Mouse (Mus musculus): ENCODE results near the gene Gm37419.

Gene Gm37419

GRCm38 (mm10) chr16:23988466-23989208, at the start of gene Gm37419, which contains the start of gene Bcl6:
TSS of gene Gm37419 (plus strand) at chr16:23988482.
TSS of gene Bcl6 (minus strand) at chr16:23988852.
- DNase-seq (ENCODE audit: low read depth, low spot score), result peak; percentile 65

- no peak for DNase-seq (ENCODE audit: low read depth, low spot score)
Measured at GRCm38 (mm10) chr16:23944801-23945200, 43.5 kb upstream of the Gm37419 start.

- no peak for DNase-seq (ENCODE audit: low read depth, low spot score)
Measured at GRCm38 (mm10) chr16:23947654-23948053, 40.6 kb upstream of the Gm37419 start.

- no peak for DNase-seq (ENCODE audit: low read depth, low spot score)
Measured at GRCm38 (mm10) chr16:23952101-23952727, 36.1 kb upstream of the Gm37419 start.

GRCm38 (mm10) chr16:23953189-23953958, 34.9 kb upstream of the Gm37419 start:
- peak; percentile 5 for DNase-seq (ENCODE audit: low read depth, low spot score)

- no peak for DNase-seq (ENCODE audit: low read depth, low spot score)
Measured at GRCm38 (mm10) chr16:23953959-23954260, 34.4 kb upstream of the Gm37419 start.

- no peak for DNase-seq (ENCODE audit: low read depth, low spot score)
Measured at GRCm38 (mm10) chr16:23958938-23959337, 29.3 kb upstream of the Gm37419 start.

- no peak for DNase-seq (ENCODE audit: low read depth, low spot score)
Measured at GRCm38 (mm10) chr16:23962401-23962800, 25.9 kb upstream of the Gm37419 start.

- DNase-seq (ENCODE audit: low read depth, low spot score), result no peak
Measured at GRCm38 (mm10) chr16:23963896-23964668, 24.2 kb upstream of the Gm37419 start.

GRCm38 (mm10) chr16:23964706-23965367, 23.4 kb upstream of the Gm37419 start:
- DNase-seq (ENCODE audit: low read depth, low spot score), result no peak

GRCm38 (mm10) chr16:23966066-23966465, 22.2 kb upstream of the Gm37419 start:
- no peak for DNase-seq (ENCODE audit: low read depth, low spot score)

- DNase-seq (ENCODE audit: low read depth, low spot score), result no peak
Measured at GRCm38 (mm10) chr16:23967301-23967700, 21.0 kb upstream of the Gm37419 start.

- no peak for DNase-seq (ENCODE audit: low read depth, low spot score)
Measured at GRCm38 (mm10) chr16:23968888-23969287, 19.4 kb upstream of the Gm37419 start.

GRCm38 (mm10) chr16:23969919-23970318, 18.4 kb upstream of the Gm37419 start:
- DNase-seq (ENCODE audit: low read depth, low spot score), result no peak

- DNase-seq (ENCODE audit: low read depth, low spot score), result no peak
Measured at GRCm38 (mm10) chr16:23972126-23972740, 16.0 kb upstream of the Gm37419 start.

- DNase-seq (ENCODE audit: low read depth, low spot score), result no peak
Measured at GRCm38 (mm10) chr16:23972901-23973300, 15.4 kb upstream of the Gm37419 start.

- DNase-seq (ENCODE audit: low read depth, low spot score), result no peak
Measured at GRCm38 (mm10) chr16:23973635-23974367, 14.5 kb upstream of the Gm37419 start.

GRCm38 (mm10) chr16:23976196-23976595, 12.1 kb upstream of the Gm37419 start:
- no peak for DNase-seq (ENCODE audit: low read depth, low spot score)

GRCm38 (mm10) chr16:23977732-23978131, 10.6 kb upstream of the Gm37419 start:
- DNase-seq (ENCODE audit: low read depth, low spot score), result no peak

GRCm38 (mm10) chr16:23978495-23978894, 9.8 kb upstream of the Gm37419 start:
- no peak for DNase-seq (ENCODE audit: low read depth, low spot score)
